Mouse (Mus musculus): ENCODE data around the gene Dnajc3. TPM values are rescaled to one million over a fixed set of nuclear protein-coding genes. Genes with fewer than 3 reads are reported as not detected.
A peak's percentile ranks its signal among the peaks of the same experiment; 100 is the strongest.

The Dnajc3 gene
- total RNA-seq, 1 experiment, result 21.8 TPM

DNA sequence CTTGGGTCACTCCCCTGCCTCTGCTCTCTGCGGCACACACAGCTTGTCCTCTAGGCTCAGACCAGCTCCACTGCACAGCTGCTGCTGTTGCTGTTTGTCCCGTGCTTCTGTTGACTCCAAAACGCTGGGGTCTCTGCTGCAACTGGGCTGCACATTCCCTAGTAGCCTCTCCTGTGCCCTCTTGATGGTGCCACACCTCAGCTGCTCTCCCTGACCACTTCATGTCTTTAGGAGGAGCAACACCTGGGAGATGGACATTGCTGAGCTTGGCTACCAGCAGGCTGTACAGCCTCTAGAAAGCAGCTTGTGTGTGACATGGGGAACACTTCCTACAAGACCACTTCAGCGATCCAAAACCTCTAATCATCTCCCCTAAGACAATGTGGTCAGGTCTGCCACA, 46.4 kb downstream of the Dnajc3 start:
- in situ Hi-C loops (cut with MboI; ENCODE audit: low sequenced_read_pairs in 2 of 2, unreplicated experiment in 2 of 2), result no loop called here
- H3K4me3 ChIP-seq (ENCODE audit: insufficient read depth in 1 of 2, low read depth in 1 of 2, low read length in 2 of 2, poor library complexity in 1 of 2, severe bottlenecking in 1 of 2), result no peak overlapping the region
- no peaks in the 10 kb centered on the region for H3K9me3 ChIP-seq (ENCODE audit: control insufficient read depth, insufficient read depth, low read depth, low read length)
- H3K9ac ChIP-seq (ENCODE audit: insufficient read depth, low read depth, low read length, poor library complexity, severe bottlenecking), result no peak overlapping the region
- H3K36me3 ChIP-seq (ENCODE audit: control insufficient read depth, insufficient read depth, low read length, poor library complexity, severe bottlenecking), result peaks cover 2% of the 10 kb centered on the region; the same call in 1 of the 2 replicates
- H3K27ac ChIP-seq (ENCODE audit: insufficient read depth, low read depth, low read length, poor library complexity, severe bottlenecking), result no peak overlapping the region
- DNase-seq (ENCODE audit: low read depth, low spot score), result no peak
- no peak for TF ChIP-seq HCFC1 (IDR thresholded peaks at IDR 0.05; ENCODE audit: borderline replicate concordance, insufficient read depth, low read length)
- no peak for TF ChIP-seq ZNF384 (IDR thresholded peaks at IDR 0.05; ENCODE audit: low read depth, low read length)
- TF ChIP-seq ZC3H11A (IDR thresholded peaks at IDR 0.05; ENCODE audit: borderline replicate concordance, low read depth, low read length), result no peak
- TF ChIP-seq MAFK (IDR thresholded peaks at IDR 0.05; ENCODE audit: insufficient read depth, low read depth, low read length), result no peak
- no peak for TF ChIP-seq CHD2 (IDR thresholded peaks at IDR 0.05; ENCODE audit: low read depth, low read length)
- H3K4me1 ChIP-seq (ENCODE audit: control insufficient read depth in 2 of 2, insufficient read depth in 2 of 2, low read length in 2 of 2, poor library complexity in 1 of 2), result peaks cover 0 to 6% of the 10 kb centered on the region in 2 experiments; a peak in 2 of 4 replicates

- H3K4me3 ChIP-seq (ENCODE audit: insufficient read depth in 1 of 2, low read depth in 1 of 2, low read length in 2 of 2, poor library complexity in 1 of 2, severe bottlenecking in 1 of 2), result no peak overlapping the region
- no peak overlapping the region for H3K9ac ChIP-seq (ENCODE audit: insufficient read depth, low read depth, low read length, poor library complexity, severe bottlenecking)
- H3K27ac ChIP-seq (ENCODE audit: insufficient read depth, low read depth, low read length, poor library complexity, severe bottlenecking), result no peak overlapping the region
- in situ Hi-C loops (cut with MboI; ENCODE audit: low sequenced_read_pairs in 2 of 2, unreplicated experiment in 2 of 2), result no loop called here
- TF ChIP-seq HCFC1 (IDR thresholded peaks at IDR 0.05; ENCODE audit: borderline replicate concordance, insufficient read depth, low read length) (no peak), ZNF384 (IDR thresholded peaks at IDR 0.05; ENCODE audit: low read depth, low read length) (no peak), MAFK (IDR thresholded peaks at IDR 0.05; ENCODE audit: insufficient read depth, low read depth, low read length) (no peak), CHD2 (IDR thresholded peaks at IDR 0.05; ENCODE audit: low read depth, low read length) (no peak), ZC3H11A (IDR thresholded peaks at IDR 0.05; ENCODE audit: borderline replicate concordance, low read depth, low read length) (no peak)
- H3K36me3 ChIP-seq (ENCODE audit: control insufficient read depth, insufficient read depth, low read length, poor library complexity, severe bottlenecking), result peaks cover 2% of the 10 kb centered on the region; the same call in 1 of the 2 replicates
- H3K9me3 ChIP-seq (ENCODE audit: control insufficient read depth, insufficient read depth, low read depth, low read length), result no peaks in the 10 kb centered on the region
- H3K4me1 ChIP-seq (ENCODE audit: control insufficient read depth in 2 of 2, insufficient read depth in 2 of 2, low read length in 2 of 2, poor library complexity in 1 of 2), result peaks cover 0 to 4% of the 10 kb centered on the region in 2 experiments; a peak in 2 of 4 replicates
- DNase-seq (ENCODE audit: low read depth, low spot score), result peak; percentile 76
Observed at GRCm38 (mm10) chr14:118986653-118987522, 49.1 kb downstream of the Dnajc3 start.

- in situ Hi-C loops (cut with MboI; ENCODE audit: low sequenced_read_pairs in 2 of 2, unreplicated experiment in 2 of 2), result no loop called here
- DNase-seq (ENCODE audit: low read depth, low spot score), result no peak
- no peak for TF ChIP-seq HCFC1 (IDR thresholded peaks at IDR 0.05; ENCODE audit: borderline replicate concordance, insufficient read depth, low read length)
- H3K4me1 ChIP-seq (ENCODE audit: control insufficient read depth in 2 of 2, insufficient read depth in 2 of 2, low read length in 2 of 2, poor library complexity in 1 of 2), result peaks cover 0 to 4% of the 10 kb centered on the region in 2 experiments; a peak in 2 of 4 replicates
- H3K9me3 ChIP-seq (ENCODE audit: control insufficient read depth, insufficient read depth, low read depth, low read length), result no peaks in the 10 kb centered on the region
- peaks cover 2% of the 10 kb centered on the region; the same call in 1 of the 2 replicates for H3K36me3 ChIP-seq (ENCODE audit: control insufficient read depth, insufficient read depth, low read length, poor library complexity, severe bottlenecking)
- no peak overlapping the region for H3K27ac ChIP-seq (ENCODE audit: insufficient read depth, low read depth, low read length, poor library complexity, severe bottlenecking)
- no peak overlapping the region for H3K9ac ChIP-seq (ENCODE audit: insufficient read depth, low read depth, low read length, poor library complexity, severe bottlenecking)
- H3K4me3 ChIP-seq (ENCODE audit: insufficient read depth in 1 of 2, low read depth in 1 of 2, low read length in 2 of 2, poor library complexity in 1 of 2, severe bottlenecking in 1 of 2), result peak overlapping the region in 1 of 2 experiments; percentile 7; a peak in 1 of 4 replicates
Observed at GRCm38 (mm10) chr14:118987523-118988496, 50.0 kb downstream of the Dnajc3 start.

GRCm38 (mm10) chr14:118995226-118995925, 57.6 kb downstream of the Dnajc3 start:
- no peaks in the 10 kb centered on the region for H3K9me3 ChIP-seq (ENCODE audit: control insufficient read depth, insufficient read depth, low read depth, low read length)
- no peak overlapping the region for H3K4me3 ChIP-seq (ENCODE audit: insufficient read depth in 1 of 2, low read depth in 1 of 2, low read length in 2 of 2, poor library complexity in 1 of 2, severe bottlenecking in 1 of 2)
- TF ChIP-seq ZC3H11A (IDR thresholded peaks at IDR 0.05; ENCODE audit: borderline replicate concordance, low read depth, low read length) (no peak), CHD2 (IDR thresholded peaks at IDR 0.05; ENCODE audit: low read depth, low read length) (no peak), ZNF384 (IDR thresholded peaks at IDR 0.05; ENCODE audit: low read depth, low read length) (no peak), MAFK (IDR thresholded peaks at IDR 0.05; ENCODE audit: insufficient read depth, low read depth, low read length) (no peak), HCFC1 (IDR thresholded peaks at IDR 0.05; ENCODE audit: borderline replicate concordance, insufficient read depth, low read length) (no peak)
- in situ Hi-C loops (cut with MboI; ENCODE audit: low sequenced_read_pairs in 2 of 2, unreplicated experiment in 2 of 2), result no loop called here
- H3K4me1 ChIP-seq (ENCODE audit: control insufficient read depth in 2 of 2, insufficient read depth in 2 of 2, low read length in 2 of 2, poor library complexity in 1 of 2), result no peaks in the 10 kb centered on the region
- no peak overlapping the region for H3K9ac ChIP-seq (ENCODE audit: insufficient read depth, low read depth, low read length, poor library complexity, severe bottlenecking)
- DNase-seq (ENCODE audit: low read depth, low spot score), result no peak
- no peaks in the 10 kb centered on the region for H3K36me3 ChIP-seq (ENCODE audit: control insufficient read depth, insufficient read depth, low read length, poor library complexity, severe bottlenecking)
- H3K27ac ChIP-seq (ENCODE audit: insufficient read depth, low read depth, low read length, poor library complexity, severe bottlenecking), result no peak overlapping the region
